Mouse (Mus musculus) small intestine, adult 10 weeks (tissue): ENCODE data around the gene Ccnd3. TPM values are rescaled to one million over a fixed set of nuclear protein-coding genes. Genes with fewer than 3 reads are reported as not detected.

Source experiments
- polyA plus RNA-seq: library from polyadenylated mRNA; stranded (reverse); fragments of 350-450 nt; fragmentation: Illumina TruSeq; extraction: RNeasy Lipid Tissue Mini Kit (QIAGEN cat#74804); gene quantifications from one replicate; pipeline ENCODE4 v1.2.3, GENCODE M21; 2014; ENCODE audit warnings: low replicate concordance

The Ccnd3 gene
- polyA plus RNA-seq, result 1.9 TPM

DNA sequence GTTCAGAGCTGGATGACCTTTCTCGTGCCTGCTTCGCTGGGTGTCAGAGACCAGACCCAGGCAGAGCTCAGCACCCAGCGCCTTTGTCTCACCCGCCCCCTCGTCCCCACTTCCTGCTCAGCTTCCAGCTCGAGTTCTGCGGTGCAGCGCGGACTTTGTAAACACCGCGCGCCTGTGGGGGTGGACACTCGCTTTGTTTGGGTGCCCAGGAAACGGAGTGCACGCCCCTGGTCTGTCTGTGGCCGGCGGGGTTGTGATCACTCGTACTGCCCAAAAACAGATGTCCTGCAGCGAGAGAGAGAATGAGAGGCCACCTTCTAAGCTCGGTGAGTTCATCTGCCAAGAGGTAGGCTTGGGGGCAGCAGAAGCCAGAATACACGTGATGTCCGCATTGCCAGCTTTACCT lies at the start of gene Ccnd3:
TSS of gene Ccnd3 (plus strand) at position 111 of the 406 bp plus-strand sequence.

DNA sequence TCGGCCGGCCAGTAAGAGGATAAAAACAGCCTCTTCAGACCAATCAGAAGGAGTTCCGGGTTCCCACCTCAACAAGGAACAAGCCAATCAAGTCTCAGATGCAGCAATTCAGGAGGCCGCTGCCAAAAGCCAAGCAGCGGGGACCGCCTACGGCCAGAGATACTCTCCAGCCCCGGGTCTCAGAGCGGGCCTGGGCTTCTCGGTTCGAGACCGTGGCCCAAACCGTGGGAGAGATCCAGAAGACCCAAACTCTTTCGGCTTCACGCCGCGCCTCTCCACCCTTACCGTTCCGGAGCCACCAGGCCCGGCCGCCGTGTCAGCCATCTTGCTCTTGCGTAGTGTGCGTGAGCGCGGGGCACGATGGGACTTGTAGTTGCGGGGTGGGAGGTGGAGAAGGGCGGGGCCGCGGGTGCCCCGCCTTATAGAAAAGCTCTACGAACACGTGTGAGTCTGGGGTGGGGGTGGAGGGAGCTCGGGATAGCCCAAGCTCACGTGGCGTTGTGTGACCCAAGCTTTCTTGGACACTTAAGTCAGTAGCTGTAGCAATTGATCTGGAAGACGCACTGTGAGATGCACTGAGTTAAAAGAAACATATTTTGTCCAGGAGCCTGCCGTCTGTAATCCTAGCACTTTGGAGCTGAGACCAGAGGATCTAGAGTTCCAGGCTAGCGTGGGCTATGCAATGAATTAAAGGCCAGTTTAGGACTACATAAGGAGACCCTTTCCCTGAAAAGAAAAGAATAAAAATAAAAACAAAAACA lies 2.7 kb upstream of the Ccnd3 start, which contains the start of gene Taf8:
TSS of gene Taf8 (minus strand) at position 347 of the 761 bp plus-strand sequence.

DNA sequence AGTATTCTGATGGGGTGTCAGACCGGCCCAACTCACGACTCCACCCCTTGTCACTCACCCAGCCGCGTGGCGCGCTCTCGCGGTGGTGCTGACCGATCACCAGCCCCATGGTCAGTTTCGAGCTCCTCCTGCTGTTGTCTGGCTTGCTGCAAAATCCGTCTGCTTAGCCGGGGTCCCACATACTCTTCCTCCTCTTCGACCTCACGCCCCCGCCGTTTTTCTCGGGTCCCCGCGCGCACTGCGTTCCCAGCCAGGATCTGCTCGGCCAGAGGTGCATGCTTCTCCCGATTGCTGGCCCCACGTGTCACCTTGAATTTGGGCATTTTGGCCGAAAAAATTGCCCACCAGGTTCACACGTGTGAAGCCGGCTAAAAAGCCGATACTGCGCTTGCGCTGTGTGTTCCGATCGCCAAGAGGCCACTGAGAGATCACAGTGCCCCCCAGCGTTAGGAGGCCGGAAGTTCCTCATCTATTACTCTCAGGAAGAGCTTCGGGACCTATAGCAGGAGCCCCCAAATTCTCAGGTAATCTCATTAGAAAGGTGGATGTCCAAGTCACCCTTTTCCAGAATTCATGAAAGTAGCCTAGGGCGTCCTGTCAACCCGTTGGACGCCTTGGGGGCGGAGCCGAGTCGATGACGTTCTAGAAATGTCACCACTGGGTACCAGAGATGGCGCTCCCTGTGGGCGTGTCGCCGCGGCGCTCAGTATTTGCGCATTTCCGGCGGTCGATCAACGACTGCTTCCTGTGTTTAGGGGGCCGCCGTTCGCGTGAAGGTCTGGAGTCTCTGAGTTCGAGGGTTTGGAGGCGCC lies 106.2 kb downstream of the Ccnd3 start, which contains the start of the genes Bysl, Med20 and Gm20517:
TSS of gene Bysl (minus strand) at position 644 of the 812 bp plus-strand sequence.
TSS of gene Med20 (plus strand) at position 734 of the 812 bp plus-strand sequence.
TSS of gene Gm20517 (plus strand) at position 741 of the 812 bp plus-strand sequence.

DNA sequence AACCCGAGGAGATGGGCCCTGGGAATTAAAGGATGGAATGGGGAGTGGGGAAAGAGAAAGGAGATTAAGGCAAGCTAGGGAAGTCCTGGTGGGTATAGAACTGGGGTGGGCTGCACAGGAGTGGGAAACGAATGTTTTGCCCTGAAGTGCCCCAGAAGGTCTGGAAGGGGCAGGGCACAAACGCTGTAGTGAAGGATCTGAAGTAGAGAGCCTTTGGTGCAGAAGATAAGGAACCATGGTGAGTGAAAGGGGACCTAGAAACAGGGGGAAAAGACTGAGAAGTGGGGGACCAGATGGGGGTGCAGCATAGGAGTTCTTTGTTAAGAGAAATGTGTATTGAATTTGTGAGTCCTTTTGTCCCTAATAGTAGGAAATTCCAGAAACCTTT lies 125.8 kb downstream of the Ccnd3 start, which contains the start of gene Usp49:
TSS of gene Usp49 (plus strand) at position 13 of the 388 bp plus-strand sequence.

Other genes starting within 250 kb of the Ccnd3 start
- gene Mrps10, start 136.2 kb upstream of the Ccnd3 start, polyA plus RNA-seq, result 35.6 TPM
- 0.26 TPM for gene Guca1b, start 119.7 kb upstream of the Ccnd3 start, polyA plus RNA-seq
- gene Guca1a, start 104.5 kb upstream of the Ccnd3 start, polyA plus RNA-seq, result not detected
- gene AI661453, start 68.4 kb upstream of the Ccnd3 start, polyA plus RNA-seq, result 0.26 TPM
- gene 1700001C19Rik, start 67.7 kb upstream of the Ccnd3 start, polyA plus RNA-seq, result 0.45 TPM
- 3.7 TPM for gene Taf8, start 2.8 kb upstream of the Ccnd3 start, polyA plus RNA-seq
- gene Bysl, start 106.4 kb downstream of the Ccnd3 start, polyA plus RNA-seq, result 0.45 TPM
- gene Med20, start 106.5 kb downstream of the Ccnd3 start, polyA plus RNA-seq, result 11.1 TPM
- gene Gm20517, start 106.5 kb downstream of the Ccnd3 start, polyA plus RNA-seq, result 0.37 TPM
- gene Usp49, start 125.6 kb downstream of the Ccnd3 start, polyA plus RNA-seq, result 6.0 TPM
- 9.0 TPM for gene Tomm6, start 183.3 kb downstream of the Ccnd3 start, polyA plus RNA-seq
- 0.67 TPM for gene Frs3, start 184.0 kb downstream of the Ccnd3 start, polyA plus RNA-seq
- not detected for gene Gm21981, start 189.4 kb downstream of the Ccnd3 start, polyA plus RNA-seq
- gene Prickle4, start 189.7 kb downstream of the Ccnd3 start, polyA plus RNA-seq, result not detected
- gene Pgc, start 221.8 kb downstream of the Ccnd3 start, polyA plus RNA-seq, result not detected
- not detected for gene Tfeb, start 232.0 kb downstream of the Ccnd3 start, polyA plus RNA-seq